14 mouse cellular contexts compared by ENCODE assay signal in genomic region chr6:94655818-94656478, GRCm38 (mm10). TPM values are rescaled to one million over a fixed set of nuclear protein-coding genes. Genes with fewer than 3 reads are reported as not detected.
DNase-seq lines count a peak whose midpoint lies in the region; ATAC-seq and TF ChIP-seq lines count a peak whose summit lies in the region.
"Had no signal": no experiment of that assay in that cellular context is flagged by ENCODE, and none has a peak within 500 bp of the region (broad histone marks: within the 10 kb centered on the region; RNA-seq: fewer than 3 reads in every experiment).

No protein-coding gene starts in this region.

- no peak overlapping the region for H3K4me3 ChIP-seq in forebrain, embryonic 13.5 days
- H3K4me3 ChIP-seq in forebrain, embryonic 11.5 days (ENCODE audit: low read depth, low read length) = no peak overlapping the region
- H3K4me3 ChIP-seq in midbrain, embryonic 13.5 days (replicated peaks) = no peak overlapping the region
- no peak overlapping the region for H3K4me3 ChIP-seq in midbrain, embryonic 11.5 days (ENCODE audit: low read depth, low read length)
- no peak overlapping the region for H3K4me3 ChIP-seq in forebrain, embryonic 15.5 days
- no peak overlapping the region for H3K4me3 ChIP-seq in myocyte
- H3K4me3 ChIP-seq: intestine, embryonic 15.5 days; limb, embryonic 13.5 days had no signal

- H3K4me1 ChIP-seq in forebrain, embryonic 13.5 days = peaks cover 53% of the 10 kb centered on the region
- 0 out of 2 replicates have a peak, but pooled peaks cover 5% of the 10 kb centered on the region for H3K4me1 ChIP-seq in forebrain, embryonic 11.5 days (replicated peaks; ENCODE audit: control insufficient read depth, insufficient read depth, low read length)
- H3K4me1 ChIP-seq in midbrain, embryonic 13.5 days (replicated peaks) = peaks cover 47% of the 10 kb centered on the region
- H3K4me1 ChIP-seq in midbrain, embryonic 11.5 days (ENCODE audit: control insufficient read depth, insufficient read depth, low read length) = peaks cover 11% of the 10 kb centered on the region
- H3K4me1 ChIP-seq in forebrain, embryonic 15.5 days = peaks cover 29% of the 10 kb centered on the region

- H3K27ac ChIP-seq in forebrain, embryonic 13.5 days = peak overlapping the region; percentile 36; the same call in 1 of the 2 replicates
- H3K27ac ChIP-seq in forebrain, embryonic 11.5 days (ENCODE audit: low read depth, low read length) = no peak overlapping the region
- H3K27ac ChIP-seq in midbrain, embryonic 13.5 days = peak overlapping the region; percentile 32; the same call in 1 of the 2 replicates
- H3K27ac ChIP-seq in midbrain, embryonic 11.5 days (ENCODE audit: low read depth, low read length) = no peak overlapping the region
- H3K27ac ChIP-seq in forebrain, embryonic 15.5 days (replicated peaks) = no peak overlapping the region
- H3K27ac ChIP-seq: intestine, embryonic 15.5 days; limb, embryonic 13.5 days had no signal

- TF ChIP-seq POLR2A in myocyte (IDR thresholded peaks at IDR 0.05; ENCODE audit: insufficient read length, low read depth) = no peak

- no peak overlapping the region for H3K4me2 ChIP-seq in forebrain, embryonic 13.5 days
- H3K4me2 ChIP-seq in forebrain, embryonic 11.5 days (ENCODE audit: low read depth, low read length, severe bottlenecking) = no peak overlapping the region
- no peak overlapping the region for H3K4me2 ChIP-seq in midbrain, embryonic 13.5 days (replicated peaks)
- H3K4me2 ChIP-seq in midbrain, embryonic 11.5 days = no peak overlapping the region
- H3K4me2 ChIP-seq in forebrain, embryonic 15.5 days (replicated peaks) = no peak overlapping the region
- peak overlapping the region; percentile 24 for H3K4me2 ChIP-seq in myocyte (ENCODE audit: low read depth)
- H3K4me2 ChIP-seq: intestine, embryonic 15.5 days; limb, embryonic 13.5 days had no signal

- ATAC-seq in forebrain, embryonic 13.5 days = peak; percentile 70; the same call in 1 of the 2 replicates
- no peak for ATAC-seq in forebrain, embryonic 11.5 days (replicated peaks; ENCODE audit: low FRiP score)
- peak; percentile 57; the same call in 1 of the 2 replicates for ATAC-seq in midbrain, embryonic 13.5 days
- ATAC-seq in midbrain, embryonic 11.5 days (ENCODE audit: low FRiP score) = no peak
- ATAC-seq in forebrain, embryonic 15.5 days (replicated peaks) = peak; percentile 46; the same call in 1 of the 2 replicates
- ATAC-seq: intestine, embryonic 15.5 days; liver, postnatal 0 days; Patski had no signal

- H3K36me3 ChIP-seq in forebrain, embryonic 13.5 days (ENCODE audit: poor library complexity, severe bottlenecking) = peaks cover 3% of the 10 kb centered on the region; the same call in 1 of the 2 replicates
- H3K36me3 ChIP-seq in forebrain, embryonic 11.5 days (ENCODE audit: control insufficient read depth, insufficient read depth, low read length) = no peaks in the 10 kb centered on the region; the same call in 1 of the 2 replicates
- 0 out of 2 replicates have a peak, but pooled peaks cover 4% of the 10 kb centered on the region for H3K36me3 ChIP-seq in midbrain, embryonic 13.5 days
- peaks cover 4% of the 10 kb centered on the region; the same call in 1 of the 2 replicates for H3K36me3 ChIP-seq in midbrain, embryonic 11.5 days (ENCODE audit: control insufficient read depth, insufficient read depth, low read length)
- H3K36me3 ChIP-seq in forebrain, embryonic 15.5 days = no peaks in the 10 kb centered on the region
- no peaks in the 10 kb centered on the region for H3K36me3 ChIP-seq in myocyte (ENCODE audit: control insufficient read depth, insufficient read depth)

- H3K79me2 ChIP-seq in myocyte (ENCODE audit: control insufficient read depth, insufficient read depth) = peaks cover 11% of the 10 kb centered on the region

- H3K9me3 ChIP-seq in forebrain, embryonic 13.5 days (replicated peaks) = no peaks in the 10 kb centered on the region
- H3K9me3 ChIP-seq in forebrain, embryonic 11.5 days (ENCODE audit: control insufficient read depth, low read length) = no peaks in the 10 kb centered on the region
- H3K9me3 ChIP-seq in midbrain, embryonic 13.5 days = no peaks in the 10 kb centered on the region
- H3K9me3 ChIP-seq in midbrain, embryonic 11.5 days (ENCODE audit: control insufficient read depth, low read length) = no peaks in the 10 kb centered on the region
- no peaks in the 10 kb centered on the region for H3K9me3 ChIP-seq in forebrain, embryonic 15.5 days
- H3K9me3 ChIP-seq: intestine, embryonic 15.5 days; limb, embryonic 13.5 days had no signal

- no peak for DNase-seq in forebrain, embryonic 11.5 days (ENCODE audit: low spot score)
- DNase-seq in midbrain, embryonic 11.5 days (ENCODE audit: low spot score, missing footprints) = no peak
- DNase-seq in adrenal gland, adult 2 months = no peak
- no peak for DNase-seq in layer of hippocampus, adult 8-10 months (ENCODE audit: low spot score in 2 of 2)
- DNase-seq: gastrocnemius, postnatal 14 days; kidney, postnatal 25 days; liver, postnatal 0 days had no signal

- 28% methylated on average over 5 of the region's 5 CpGs for WGBS in forebrain, embryonic 13.5 days
- 51% methylated on average over 5 of the region's 5 CpGs for WGBS in forebrain, embryonic 11.5 days
- 38% methylated on average over 5 of the region's 5 CpGs for WGBS in midbrain, embryonic 13.5 days
- 51% methylated on average over 5 of the region's 5 CpGs for WGBS in midbrain, embryonic 11.5 days
- 31% methylated on average over 5 of the region's 5 CpGs for WGBS in forebrain, embryonic 15.5 days

- no peak overlapping the region for H3K9ac ChIP-seq in forebrain, embryonic 13.5 days
- no peak overlapping the region for H3K9ac ChIP-seq in forebrain, embryonic 11.5 days (ENCODE audit: low read length)
- no peak overlapping the region for H3K9ac ChIP-seq in midbrain, embryonic 13.5 days (replicated peaks)
- no peak overlapping the region for H3K9ac ChIP-seq in midbrain, embryonic 11.5 days (ENCODE audit: low read length)
- H3K9ac ChIP-seq in forebrain, embryonic 15.5 days (replicated peaks) = no peak overlapping the region
- H3K9ac ChIP-seq: intestine, embryonic 15.5 days; limb, embryonic 13.5 days; liver, postnatal 0 days had no signal

- H3K27me3 ChIP-seq in forebrain, embryonic 13.5 days = no peaks in the 10 kb centered on the region
- H3K27me3 ChIP-seq in forebrain, embryonic 11.5 days (ENCODE audit: control insufficient read depth, insufficient read depth, low read length) = no peaks in the 10 kb centered on the region
- H3K27me3 ChIP-seq in midbrain, embryonic 13.5 days = no peaks in the 10 kb centered on the region
- H3K27me3 ChIP-seq in midbrain, embryonic 11.5 days (ENCODE audit: control insufficient read depth, insufficient read depth, low read length) = no peaks in the 10 kb centered on the region
- no peaks in the 10 kb centered on the region for H3K27me3 ChIP-seq in forebrain, embryonic 15.5 days
- no peaks in the 10 kb centered on the region for H3K27me3 ChIP-seq in myocyte (ENCODE audit: control insufficient read depth, insufficient read depth, insufficient read length)
- H3K27me3 ChIP-seq: intestine, embryonic 15.5 days; limb, embryonic 13.5 days; Patski had no signal

- no peak overlapping the region for H3ac ChIP-seq in myocyte (ENCODE audit: control insufficient read depth, insufficient read length)

TF ChIP-seq in myocyte, 11 proteins besides CTCF, POLR2A, EP300 and RAD21:
- peak in 2 of 3 experiments; percentile 7 to 32 for TF ChIP-seq MYOD1 (IDR thresholded peaks at IDR 0.05; ENCODE audit: control insufficient read depth in 1 of 3, insufficient read length in 2 of 3, low read depth in 2 of 3)
- no peak for TF ChIP-seq CEBPB (IDR thresholded peaks at IDR 0.05; ENCODE audit: insufficient read depth, poor library complexity, severe bottlenecking)
- peak in 1 of 3 experiments; percentile 21 for TF ChIP-seq MYOG (IDR thresholded peaks at IDR 0.05; ENCODE audit: control insufficient read depth in 1 of 3, insufficient read depth in 1 of 3, insufficient read length in 2 of 3, low read depth in 2 of 3)

RNA-seq across cellular contexts. Expression of gene Lrig1, which starts 44.0 kb away (rescaled TPM):
- polyA plus RNA-seq in forebrain, embryonic 13.5 days (2015; fragmentation: Nextera tagmentation; extraction: Ambion mirVana) = 6.4 and 7.6 TPM in 2 replicates
- polyA plus RNA-seq in forebrain, embryonic 11.5 days (2014; fragmentation: Nextera tagmentation; extraction: Ambion mirVana) = 21.7 and 25.2 TPM in 2 replicates
- 10.5 and 11.4 TPM in 2 replicates for polyA plus RNA-seq in midbrain, embryonic 13.5 days (2015; fragmentation: Nextera tagmentation; extraction: Ambion mirVana)
- 15.9 and 17.4 TPM in 2 replicates for polyA plus RNA-seq in midbrain, embryonic 11.5 days (2014; fragmentation: Nextera tagmentation; extraction: Ambion mirVana)
- polyA plus RNA-seq in forebrain, embryonic 15.5 days (2015; fragmentation: Nextera tagmentation; extraction: Ambion mirVana) = 7.4 and 9.8 TPM in 2 replicates
- polyA plus RNA-seq in myocyte (2012; fragmentation: generic; extraction: Trizol) = 22.1 TPM
- total RNA-seq in adrenal gland, adult 2 months (2021) = 10 to 100 TPM in 1 of 2 experiments, 1 to 10 TPM in 1; 7.7 to 17.6 TPM
- polyA plus RNA-seq in adrenal gland, adult 2 months (2012; rRNA removed) = 11.0 and 12.4 TPM in 2 replicates
- total RNA-seq in layer of hippocampus, adult 8-10 months (2022) = 10 to 100 TPM; 25.4 to 44.9 (median 33.5) TPM

Comparison
In these comparisons a context has a peak if more than half of its experiments do, and no peak if none do; other contexts are left out.
1. ATAC-seq: peak in forebrain, embryonic 13.5 days (single experiment), midbrain, embryonic 13.5 days (single experiment) and forebrain, embryonic 15.5 days (single experiment); none in forebrain, embryonic 11.5 days (single experiment) and midbrain, embryonic 11.5 days (single experiment).
2. H3K27ac ChIP-seq: peak in forebrain, embryonic 13.5 days (single experiment) and midbrain, embryonic 13.5 days (single experiment); none in forebrain, embryonic 11.5 days (single experiment), midbrain, embryonic 11.5 days (single experiment) and forebrain, embryonic 15.5 days (single experiment).